Mouse (Mus musculus): ENCODE measurements at regions not wholly inside any gene's neighbourhood (a gene's known extent, or its start where the extent isn't known, plus 50 kb on each side); places are given as distances from the start of the nearest gene placed in this dataset.
"Not testable (repeated sequence)": the region's sequence is repeated elsewhere in the genome, so short reads cannot be mapped to it uniquely, and the experiment has no call there.

- not testable (repeated sequence) for H3K4me2 ChIP-seq (ENCODE audit: low read length); H3K4me1 ChIP-seq (replicated peaks; ENCODE audit: control insufficient read depth, insufficient read depth, low read length); H3K27me3 ChIP-seq (replicated peaks; ENCODE audit: control insufficient read depth, insufficient read depth, low read length); H3K4me3 ChIP-seq (ENCODE audit: low read depth, low read length); H3K9me3 ChIP-seq (ENCODE audit: control insufficient read depth, low read length); H3K27ac ChIP-seq (ENCODE audit: low read depth); H3K9ac ChIP-seq (ENCODE audit: low read length); ATAC-seq (replicated peaks; ENCODE audit: low FRiP score, low TSS enrichment, low read depth); H3K36me3 ChIP-seq (ENCODE audit: control insufficient read depth, insufficient read depth, low read length)
- peak; percentile 58 for DNase-seq (ENCODE audit: low spot score)
- 93% methylated on average over 2 of the region's 2 CpGs for WGBS
Observed at GRCm38 (mm10) chr8:55347851-55348250, 393.2 kb downstream of the Gpm6a start.

GRCm38 (mm10) chr8:55359851-55360250 lies 405.2 kb downstream of the Gpm6a start:
- not testable (repeated sequence) for H3K4me1 ChIP-seq (replicated peaks; ENCODE audit: control insufficient read depth, insufficient read depth, low read length); H3K4me3 ChIP-seq (ENCODE audit: low read depth, low read length); H3K27me3 ChIP-seq (replicated peaks; ENCODE audit: control insufficient read depth, insufficient read depth, low read length); H3K27ac ChIP-seq (ENCODE audit: low read depth); H3K9ac ChIP-seq (ENCODE audit: low read length); ATAC-seq (replicated peaks; ENCODE audit: low FRiP score, low TSS enrichment, low read depth); H3K9me3 ChIP-seq (ENCODE audit: control insufficient read depth, low read length); H3K4me2 ChIP-seq (ENCODE audit: low read length); H3K36me3 ChIP-seq (ENCODE audit: control insufficient read depth, insufficient read depth, low read length); DNase-seq (ENCODE audit: low spot score)
- 83% methylated on average over 10 of the region's 11 CpGs for WGBS

- H3K36me3 ChIP-seq (ENCODE audit: control insufficient read depth, insufficient read depth, low read length); H3K4me1 ChIP-seq (replicated peaks; ENCODE audit: control insufficient read depth, insufficient read depth, low read length); H3K9ac ChIP-seq (ENCODE audit: low read length); ATAC-seq (replicated peaks; ENCODE audit: low FRiP score, low TSS enrichment, low read depth); H3K4me2 ChIP-seq (ENCODE audit: low read length); H3K4me3 ChIP-seq (ENCODE audit: low read depth, low read length); DNase-seq (ENCODE audit: low spot score); H3K9me3 ChIP-seq (ENCODE audit: control insufficient read depth, low read length); H3K27me3 ChIP-seq (replicated peaks; ENCODE audit: control insufficient read depth, insufficient read depth, low read length); H3K27ac ChIP-seq (ENCODE audit: low read depth): not testable (repeated sequence)
- WGBS: 80% methylated on average over 4 of the region's 6 CpGs
Observed at GRCm38 (mm10) chr8:55367431-55367830, 412.8 kb downstream of the Gpm6a start.

GRCm38 (mm10) chr8:55397046-55397445 lies 442.4 kb downstream of the Gpm6a start:
- Histone ChIP-seq H3K4me3 (ENCODE audit: low read depth, low read length) (no peak overlapping the region), H3K27me3 (replicated peaks; ENCODE audit: control insufficient read depth, insufficient read depth, low read length) (no peaks in the 10 kb centered on the region)
- DNase-seq (ENCODE audit: low spot score): no peak

GRCm38 (mm10) chr8:55398331-55398730 lies 443.7 kb downstream of the Gpm6a start:
- Histone ChIP-seq H3K27ac (ENCODE audit: low read depth) (no peak overlapping the region), H3K4me1 (replicated peaks; ENCODE audit: control insufficient read depth, insufficient read depth, low read length) (no peaks in the 10 kb centered on the region), H3K27me3 (replicated peaks; ENCODE audit: control insufficient read depth, insufficient read depth, low read length) (no peaks in the 10 kb centered on the region), H3K4me3 (ENCODE audit: low read depth, low read length) (no peak overlapping the region), H3K9me3 (ENCODE audit: control insufficient read depth, low read length) (no peaks in the 10 kb centered on the region), H3K9ac (ENCODE audit: low read length) (no peak overlapping the region), H3K36me3 (ENCODE audit: control insufficient read depth, insufficient read depth, low read length) (no peaks in the 10 kb centered on the region), H3K4me2 (ENCODE audit: low read length) (no peak overlapping the region)
- no peak for DNase-seq (ENCODE audit: low spot score)
- no peak for ATAC-seq (replicated peaks; ENCODE audit: low FRiP score, low TSS enrichment, low read depth)

More at GRCm38 (mm10) chr8:55397046-55397445, 442.4 kb downstream of the Gpm6a start:
- ATAC-seq (replicated peaks; ENCODE audit: low FRiP score, low TSS enrichment, low read depth): no peak
- no peak overlapping the region for H3K9ac ChIP-seq (ENCODE audit: low read length)
- H3K4me2 ChIP-seq (ENCODE audit: low read length): no peak overlapping the region
- H3K4me1 ChIP-seq (replicated peaks; ENCODE audit: control insufficient read depth, insufficient read depth, low read length): no peaks in the 10 kb centered on the region
- H3K9me3 ChIP-seq (ENCODE audit: control insufficient read depth, low read length): no peaks in the 10 kb centered on the region
- 71% methylated on average over 2 of the region's 2 CpGs for WGBS
- no peak overlapping the region for H3K27ac ChIP-seq (ENCODE audit: low read depth)
- no peaks in the 10 kb centered on the region for H3K36me3 ChIP-seq (ENCODE audit: control insufficient read depth, insufficient read depth, low read length)

- WGBS: 90% methylated on average over 3 of the region's 3 CpGs
Observed at GRCm38 (mm10) chr8:55400412-55400811, 445.8 kb downstream of the Gpm6a start.

GRCm38 (mm10) chr8:55406903-55407302 lies 452.3 kb downstream of the Gpm6a start:
- whole genome bisulfite sequencing: 0% methylated on average over 1 of the region's 1 CpGs
- H3K27ac ChIP-seq (ENCODE audit: low read depth); H3K9ac ChIP-seq (ENCODE audit: low read length); H3K27me3 ChIP-seq (replicated peaks; ENCODE audit: control insufficient read depth, insufficient read depth, low read length); H3K36me3 ChIP-seq (ENCODE audit: control insufficient read depth, insufficient read depth, low read length); ATAC-seq (replicated peaks; ENCODE audit: low FRiP score, low TSS enrichment, low read depth); H3K4me1 ChIP-seq (replicated peaks; ENCODE audit: control insufficient read depth, insufficient read depth, low read length); H3K4me2 ChIP-seq (ENCODE audit: low read length); DNase-seq (ENCODE audit: low spot score); H3K9me3 ChIP-seq (ENCODE audit: control insufficient read depth, low read length); H3K4me3 ChIP-seq (ENCODE audit: low read depth, low read length): not testable (repeated sequence)

More at GRCm38 (mm10) chr8:55400412-55400811, 445.8 kb downstream of the Gpm6a start:
- no peak overlapping the region for H3K4me2 ChIP-seq (ENCODE audit: low read length)
- H3K4me1 ChIP-seq (replicated peaks; ENCODE audit: control insufficient read depth, insufficient read depth, low read length): no peaks in the 10 kb centered on the region
- no peak overlapping the region for H3K27ac ChIP-seq (ENCODE audit: low read depth)
- H3K9ac ChIP-seq (ENCODE audit: low read length): no peak overlapping the region
- DNase-seq (ENCODE audit: low spot score) (no peak), ATAC-seq (replicated peaks; ENCODE audit: low FRiP score, low TSS enrichment, low read depth) (no peak)
- no peaks in the 10 kb centered on the region for H3K27me3 ChIP-seq (replicated peaks; ENCODE audit: control insufficient read depth, insufficient read depth, low read length)
- H3K4me3 ChIP-seq (ENCODE audit: low read depth, low read length): no peak overlapping the region
- no peaks in the 10 kb centered on the region for H3K36me3 ChIP-seq (ENCODE audit: control insufficient read depth, insufficient read depth, low read length)
- no peaks in the 10 kb centered on the region for H3K9me3 ChIP-seq (ENCODE audit: control insufficient read depth, low read length)
